22 mouse cellular contexts compared by ENCODE assay signal in the genomic region with DNA sequence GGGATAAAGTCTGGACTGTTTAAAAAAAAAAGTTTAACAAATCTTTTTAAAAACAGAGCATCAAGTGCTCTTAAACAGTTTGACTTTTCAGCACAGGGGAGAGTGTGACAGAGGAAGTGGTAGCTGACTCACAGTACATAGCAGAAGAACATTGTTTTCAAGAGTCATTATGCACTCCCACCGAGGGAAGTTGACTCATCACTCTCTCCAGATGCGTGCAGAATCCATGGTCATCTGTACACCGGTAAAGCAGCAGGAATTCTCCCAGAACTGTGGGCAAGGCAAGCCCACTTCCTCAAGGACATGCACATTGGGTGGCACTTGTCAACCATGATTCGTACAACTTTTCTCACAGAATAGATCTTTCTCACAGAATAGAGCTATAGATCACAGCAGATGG. TPM values are rescaled to one million over a fixed set of nuclear protein-coding genes. Genes with fewer than 3 reads are reported as not detected.
"Had no signal": no experiment of that assay in that cellular context is flagged by ENCODE, and none has a peak within 500 bp of the region (broad histone marks: within the 10 kb centered on the region; RNA-seq: fewer than 3 reads in every experiment).

No protein-coding gene starts in this region.

- H3K9ac ChIP-seq: limb, embryonic 13.5 days; liver, embryonic 15.5 days; lung, embryonic 14.5 days; midbrain, embryonic 13.5 days; neural tube, embryonic 12.5 days had no signal

- H3K36me3 ChIP-seq: limb, embryonic 13.5 days; liver, embryonic 15.5 days; midbrain, embryonic 13.5 days; neural tube, embryonic 12.5 days had no signal

- H3K27ac ChIP-seq: kidney, postnatal 0 days; layer of hippocampus, adult 2 months; limb, embryonic 13.5 days; liver, embryonic 15.5 days; midbrain, embryonic 13.5 days; neural tube, embryonic 12.5 days had no signal

- ATAC-seq: midbrain, embryonic 13.5 days had no signal

- H3K9me3 ChIP-seq: limb, embryonic 13.5 days; liver, embryonic 15.5 days; midbrain, embryonic 13.5 days; neural tube, embryonic 12.5 days had no signal

- H3K27me3 ChIP-seq: neural tube, embryonic 12.5 days had no signal

- H3K4me1 ChIP-seq: limb, embryonic 13.5 days; liver, embryonic 15.5 days; midbrain, embryonic 13.5 days; neural tube, embryonic 12.5 days had no signal

- H3K4me2 ChIP-seq: limb, embryonic 13.5 days; liver, embryonic 15.5 days; lung, embryonic 14.5 days; midbrain, embryonic 13.5 days; neural tube, embryonic 12.5 days had no signal

- H3K4me3 ChIP-seq: layer of hippocampus, adult 2 months; limb, embryonic 13.5 days; liver, embryonic 15.5 days; midbrain, embryonic 13.5 days; neural tube, embryonic 12.5 days had no signal

- DNase-seq: kidney, adult 9 months; kidney, postnatal 36 days; left cerebral cortex, postnatal 4 days; lung, embryonic 14.5 days; lung, postnatal 10 days; lung, postnatal 4 days; retina, postnatal 1 day; right cerebral cortex, postnatal 4 days; spleen, adult 18-20 months; thymus, postnatal 36 days had no signal

RNA-seq across cellular contexts. Expression of a gene that starts 22.3 kb away (rescaled TPM):
- total RNA-seq: layer of hippocampus, adult 2 months; layer of hippocampus, postnatal 10 days; left cerebral cortex, postnatal 10 days; left cerebral cortex, postnatal 4 days; megakaryocyte-erythroid progenitor cell, adult 5-6 weeks; neutrophil, adult 5-6 weeks had no signal
- polyA plus RNA-seq: kidney, postnatal 0 days; limb, embryonic 13.5 days; liver, embryonic 15.5 days; lung, embryonic 14.5 days; midbrain, embryonic 13.5 days; neural tube, embryonic 12.5 days; stomach, embryonic 16.5 days; thymus, postnatal 0 days had no signal

RNA-seq across cellular contexts. Expression of a gene that starts 57.3 kb away (rescaled TPM):
- total RNA-seq: megakaryocyte-erythroid progenitor cell, adult 5-6 weeks had no signal
